Mouse (Mus musculus): Measurements from ENCODE around the gene Aox1.
"Not testable (repeated sequence)": the region's sequence is repeated elsewhere in the genome, so short reads cannot be mapped to it uniquely, and the experiment has no call there.

Gene Aox1

DNA sequence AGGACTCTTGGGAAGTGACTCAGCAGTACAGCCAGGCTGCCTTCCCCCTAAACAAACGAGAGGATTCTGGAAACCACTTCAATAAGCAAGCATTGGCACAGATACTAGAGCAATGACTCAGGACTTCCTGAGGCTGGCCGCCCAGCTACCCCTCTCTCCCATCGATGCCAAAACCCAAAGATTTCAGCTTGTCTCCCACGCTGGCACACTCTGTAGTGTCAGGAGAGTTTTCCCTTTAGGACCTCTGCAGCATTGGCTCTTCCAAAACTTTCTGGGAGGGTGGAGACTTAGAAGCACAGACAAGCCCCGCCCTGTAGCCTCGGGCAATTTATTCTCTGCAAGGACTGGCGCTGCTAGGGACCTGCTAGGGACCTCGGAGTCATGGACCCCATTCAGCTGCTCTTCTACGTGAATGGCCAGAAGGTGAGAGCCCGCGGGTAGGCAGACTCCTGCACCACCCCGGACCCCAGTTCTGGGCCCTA is at the start of gene Aox1:
Gene Aox1, plus strand, starts transcription at position 296 of the 482 bp plus-strand sequence.
- Histone ChIP-seq H3K27me3 (ENCODE audit: control insufficient read depth, insufficient read depth, low read length, poor library complexity, severe bottlenecking) (no peaks in the 10 kb centered on the region), H3K36me3 (ENCODE audit: control insufficient read depth, insufficient read depth, low read length, poor library complexity, severe bottlenecking) (0 out of 2 replicates have a peak, but pooled peaks cover under 1% of the 10 kb centered on the region)
- DNase-seq (ENCODE audit: low read depth, low spot score) = no peak

DNA sequence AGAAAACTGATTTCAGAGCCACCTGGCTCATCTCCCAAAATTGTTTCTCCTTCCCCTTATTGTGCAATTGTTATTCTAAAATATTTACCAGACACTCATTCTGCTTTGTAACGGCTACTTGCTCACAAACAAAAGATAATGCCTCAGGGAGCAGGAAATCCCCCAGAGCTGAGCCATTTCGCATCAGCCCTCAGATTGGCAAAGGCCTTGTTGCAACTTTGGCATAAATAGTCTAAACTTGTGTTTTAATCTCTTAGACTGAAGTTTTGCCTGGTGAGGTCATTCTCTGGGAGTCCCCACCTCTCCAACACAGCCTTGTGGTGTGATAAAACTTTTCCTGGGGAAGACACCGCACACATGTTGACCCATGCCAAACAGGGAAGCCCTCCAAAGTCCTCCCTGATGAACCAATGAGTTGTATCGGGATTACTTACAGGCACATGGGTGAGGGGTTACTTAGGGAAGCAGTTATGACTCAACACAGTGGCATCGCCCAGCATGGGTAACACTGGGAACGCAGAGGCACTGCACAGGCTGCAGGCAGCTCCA is 40.6 kb upstream of the Aox1 start:
- no peak for DNase-seq (ENCODE audit: low read depth, low spot score)
- no peaks in the 10 kb centered on the region for H3K27me3 ChIP-seq (ENCODE audit: control insufficient read depth, insufficient read depth, low read length, poor library complexity, severe bottlenecking)
- H3K36me3 ChIP-seq (ENCODE audit: control insufficient read depth, insufficient read depth, low read length, poor library complexity, severe bottlenecking) = no peaks in the 10 kb centered on the region

DNA sequence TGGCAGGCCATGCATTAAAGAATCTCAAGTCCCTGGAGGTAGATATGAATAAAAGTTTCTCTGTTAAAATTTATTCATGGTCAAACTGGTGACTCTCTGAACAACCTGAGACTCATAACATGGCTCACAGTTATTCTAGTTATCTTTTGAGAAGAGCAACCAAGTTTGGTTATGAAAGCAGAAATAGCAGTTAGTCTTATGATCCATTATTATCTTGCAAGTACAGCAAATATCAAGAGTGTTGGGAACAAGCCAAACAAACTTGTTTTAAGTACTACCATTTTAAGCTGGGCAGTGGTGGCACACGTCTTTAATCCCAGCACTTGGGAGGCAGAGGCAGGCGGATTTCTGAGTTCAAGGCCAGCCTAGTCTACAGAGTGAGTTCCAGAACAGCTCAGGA is 38.5 kb upstream of the Aox1 start:
- Histone ChIP-seq H3K36me3 (ENCODE audit: control insufficient read depth, insufficient read depth, low read length, poor library complexity, severe bottlenecking) (no peaks in the 10 kb centered on the region), H3K27me3 (ENCODE audit: control insufficient read depth, insufficient read depth, low read length, poor library complexity, severe bottlenecking) (no peaks in the 10 kb centered on the region)
- DNase-seq (ENCODE audit: low read depth, low spot score) = no peak

DNA sequence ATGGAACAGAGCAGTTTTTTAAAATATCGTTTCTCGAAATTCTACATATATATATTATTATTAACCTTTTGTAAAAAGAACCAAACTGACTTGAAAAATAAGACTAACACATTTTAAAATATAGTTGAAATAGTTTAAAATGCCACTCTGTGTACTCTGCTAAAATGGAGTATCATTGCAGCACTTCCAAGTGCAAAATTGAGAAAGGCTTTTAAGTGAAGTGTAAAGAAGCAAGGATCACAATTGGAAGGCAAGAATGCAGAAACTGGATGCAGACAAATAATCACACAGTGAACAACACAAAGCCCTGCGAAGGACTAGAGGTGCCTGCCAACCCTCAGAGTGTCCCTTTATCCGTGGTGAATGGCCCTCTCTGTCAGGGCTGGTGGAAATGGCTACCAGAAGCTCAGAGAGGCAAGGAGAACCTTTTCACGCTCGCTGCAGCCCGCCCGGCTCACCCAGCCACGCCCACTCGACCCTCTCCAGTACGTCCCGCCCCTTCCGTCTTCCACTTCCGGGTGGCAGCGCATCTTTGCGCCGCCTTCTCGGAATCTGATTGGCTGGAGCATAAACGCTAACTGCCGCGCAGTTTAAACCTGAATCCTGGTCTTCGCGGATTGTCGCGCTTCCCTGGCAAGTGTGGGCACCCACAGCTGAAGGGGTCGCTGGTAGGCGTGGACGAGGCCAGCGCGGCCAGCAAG is 34.1 kb upstream of the Aox1 start, which contains the start of gene Sgo2a:
Gene Sgo2a, plus strand, starts transcription at position 540 of the 701 bp plus-strand sequence.
- H3K27me3 ChIP-seq (ENCODE audit: control insufficient read depth, insufficient read depth, low read length, poor library complexity, severe bottlenecking) = no peaks in the 10 kb centered on the region
- no peaks in the 10 kb centered on the region for H3K36me3 ChIP-seq (ENCODE audit: control insufficient read depth, insufficient read depth, low read length, poor library complexity, severe bottlenecking)
- DNase-seq (ENCODE audit: low read depth, low spot score) = peak; percentile 96

DNA sequence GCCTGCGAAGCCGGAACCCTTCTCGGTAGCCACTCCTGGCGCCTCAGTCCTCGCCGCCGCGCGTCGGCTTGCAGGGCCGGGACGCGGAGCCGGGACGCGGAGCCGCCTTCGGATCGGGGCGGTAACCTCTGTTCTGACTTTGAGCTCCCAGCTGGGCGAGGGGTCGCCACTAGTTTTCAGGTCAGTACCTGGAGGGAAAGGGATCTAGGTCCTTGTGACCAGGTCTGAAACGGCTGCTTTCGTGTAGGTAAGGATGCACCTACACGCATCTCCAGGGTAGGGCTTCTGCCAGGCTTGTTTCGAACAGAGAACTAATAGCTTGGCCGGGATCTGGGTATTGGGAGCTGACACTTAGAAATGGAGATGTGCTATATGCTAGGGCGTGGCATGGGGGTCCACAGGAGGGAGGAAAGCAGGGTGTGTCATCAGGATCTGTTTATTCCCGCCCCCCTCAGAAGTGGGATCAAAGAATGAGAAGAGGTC is 33.6 kb upstream of the Aox1 start:
- Histone ChIP-seq H3K27me3 (ENCODE audit: control insufficient read depth, insufficient read depth, low read length, poor library complexity, severe bottlenecking) (no peaks in the 10 kb centered on the region), H3K36me3 (ENCODE audit: control insufficient read depth, insufficient read depth, low read length, poor library complexity, severe bottlenecking) (no peaks in the 10 kb centered on the region)
- no peak for DNase-seq (ENCODE audit: low read depth, low spot score)

DNA sequence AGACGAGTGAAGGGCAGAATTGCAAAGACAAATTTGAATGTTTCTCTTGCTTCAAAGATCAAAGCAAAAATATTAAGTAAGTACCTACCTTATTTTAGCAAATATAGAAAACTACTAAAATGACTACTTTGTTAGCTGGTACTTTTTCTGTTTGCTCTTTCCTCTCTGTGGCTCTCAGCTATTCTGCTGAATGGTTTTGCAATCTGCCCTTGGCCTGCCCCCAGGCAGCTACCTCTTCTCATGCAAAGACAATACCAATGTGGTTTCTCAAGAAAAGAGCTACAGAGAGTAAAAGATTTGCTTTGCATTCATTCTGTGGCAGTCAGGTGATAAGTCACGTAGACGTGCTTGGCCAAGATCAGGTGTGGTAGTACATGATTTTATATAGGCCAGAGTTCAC is 31.6 kb upstream of the Aox1 start:
- Histone ChIP-seq H3K27me3 (ENCODE audit: control insufficient read depth, insufficient read depth, low read length, poor library complexity, severe bottlenecking) (no peaks in the 10 kb centered on the region), H3K36me3 (ENCODE audit: control insufficient read depth, insufficient read depth, low read length, poor library complexity, severe bottlenecking) (no peaks in the 10 kb centered on the region)
- DNase-seq (ENCODE audit: low read depth, low spot score) = no peak

DNA sequence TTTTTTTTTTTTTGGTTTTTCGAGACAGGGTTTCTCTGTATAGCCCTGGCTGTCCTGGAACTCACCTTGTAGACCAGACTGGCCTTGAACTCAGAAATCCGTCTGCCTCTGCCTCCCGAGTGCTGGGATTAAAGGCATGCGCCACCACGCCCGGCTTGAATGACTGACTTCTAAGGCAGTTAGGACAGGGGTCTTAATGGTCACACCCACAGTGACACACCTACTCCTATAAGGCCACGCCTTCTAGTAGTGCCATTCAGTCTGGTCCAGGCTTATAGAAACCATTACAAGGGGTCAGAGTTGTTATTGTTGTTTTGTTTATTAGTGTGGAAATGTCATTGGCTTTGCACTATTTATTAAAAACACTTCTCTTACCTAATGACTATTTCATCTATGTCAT is 23.3 kb upstream of the Aox1 start:
- DNase-seq (ENCODE audit: low read depth, low spot score); H3K36me3 ChIP-seq (ENCODE audit: control insufficient read depth, insufficient read depth, low read length, poor library complexity, severe bottlenecking); H3K27me3 ChIP-seq (ENCODE audit: control insufficient read depth, insufficient read depth, low read length, poor library complexity, severe bottlenecking): not testable (repeated sequence)

DNA sequence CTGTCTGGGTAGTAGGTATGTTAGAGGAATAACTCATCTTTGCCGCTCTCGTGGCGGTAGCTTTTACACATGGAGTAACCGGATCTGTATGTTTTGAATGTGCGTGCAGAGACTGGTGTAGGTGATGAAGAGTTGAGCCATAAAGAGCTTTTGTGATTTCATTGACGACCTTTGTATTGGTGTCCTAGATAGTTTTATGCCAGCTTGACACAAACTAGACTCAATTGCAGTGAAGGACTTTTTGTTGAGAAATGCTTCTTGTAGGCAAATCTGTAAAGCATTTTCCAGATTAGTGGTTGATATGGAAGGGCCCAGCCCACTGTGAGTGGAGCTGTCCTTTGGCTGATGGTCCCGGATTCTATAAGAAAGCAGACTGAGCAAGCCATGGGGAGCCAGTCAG is 10.9 kb upstream of the Aox1 start, which contains the start of gene Kctd18:
Gene Kctd18, minus strand, starts transcription at position 101 of the 400 bp plus-strand sequence.
- Histone ChIP-seq H3K27me3 (ENCODE audit: control insufficient read depth, insufficient read depth, low read length, poor library complexity, severe bottlenecking) (no peaks in the 10 kb centered on the region), H3K36me3 (ENCODE audit: control insufficient read depth, insufficient read depth, low read length, poor library complexity, severe bottlenecking) (no peaks in the 10 kb centered on the region)
- no peak for DNase-seq (ENCODE audit: low read depth, low spot score)

DNA sequence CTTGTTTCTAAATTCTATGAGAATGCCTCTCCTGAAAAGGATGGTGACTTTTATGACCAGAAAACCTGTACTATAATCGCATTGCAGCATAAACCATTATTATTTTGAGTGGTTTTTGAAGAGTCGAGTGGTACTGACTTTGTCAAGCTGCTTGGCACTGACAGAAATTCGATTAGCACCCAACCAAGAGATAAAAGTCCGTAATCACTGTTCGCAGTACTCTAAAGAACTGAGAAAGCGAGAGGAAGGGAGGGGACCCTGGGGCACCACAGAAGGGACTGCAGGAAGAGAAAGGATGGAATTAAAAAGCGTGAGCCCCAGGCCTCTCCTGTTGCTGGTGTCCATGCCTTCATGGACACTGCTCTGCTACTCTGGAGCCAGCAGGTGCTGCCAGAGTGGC is 2.0 kb upstream of the Aox1 start:
- Histone ChIP-seq H3K36me3 (ENCODE audit: control insufficient read depth, insufficient read depth, low read length, poor library complexity, severe bottlenecking) (0 out of 2 replicates have a peak, but pooled peaks cover 2% of the 10 kb centered on the region), H3K27me3 (ENCODE audit: control insufficient read depth, insufficient read depth, low read length, poor library complexity, severe bottlenecking) (no peaks in the 10 kb centered on the region)
- no peak for DNase-seq (ENCODE audit: low read depth, low spot score)

DNA sequence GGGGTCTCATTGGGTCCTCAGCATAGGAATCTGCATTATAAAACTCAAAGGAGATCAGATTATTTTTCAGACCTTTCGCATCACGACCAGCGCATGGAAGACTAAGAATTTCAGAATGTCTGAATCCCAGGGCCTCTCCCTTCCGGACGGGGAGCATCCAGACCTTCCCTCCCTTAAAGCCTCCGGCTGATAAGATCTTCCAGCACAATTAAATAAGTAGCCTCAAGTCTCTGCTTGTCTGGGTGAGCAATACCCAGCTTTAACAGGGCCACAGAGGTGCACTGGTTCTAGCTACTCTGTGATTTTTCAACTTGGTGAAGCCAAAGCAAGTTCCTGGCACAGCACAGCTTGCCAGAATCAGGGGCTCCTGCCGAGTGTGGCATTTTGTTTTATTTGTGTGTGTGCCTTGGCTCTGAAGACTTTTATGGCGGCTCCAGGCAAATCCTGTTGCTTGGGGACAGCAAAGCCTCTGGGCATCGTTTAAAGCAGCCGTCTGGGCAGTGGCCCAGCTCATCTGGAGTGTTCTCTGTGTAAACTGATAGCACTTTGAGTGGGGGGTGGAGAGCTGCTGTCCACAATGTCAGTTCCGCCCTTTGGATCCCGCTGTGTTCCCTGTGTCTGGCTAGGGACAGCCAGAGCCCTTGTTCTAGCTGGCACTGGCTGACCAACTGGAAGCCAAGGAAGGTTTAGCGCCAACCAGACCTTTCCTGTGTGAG is 583 bp downstream of the Aox1 start:
- DNase-seq (ENCODE audit: low read depth, low spot score) = no peak
- H3K36me3 ChIP-seq (ENCODE audit: control insufficient read depth, insufficient read depth, low read length, poor library complexity, severe bottlenecking) = no peaks in the 10 kb centered on the region
- H3K27me3 ChIP-seq (ENCODE audit: control insufficient read depth, insufficient read depth, low read length, poor library complexity, severe bottlenecking) = no peaks in the 10 kb centered on the region

DNA sequence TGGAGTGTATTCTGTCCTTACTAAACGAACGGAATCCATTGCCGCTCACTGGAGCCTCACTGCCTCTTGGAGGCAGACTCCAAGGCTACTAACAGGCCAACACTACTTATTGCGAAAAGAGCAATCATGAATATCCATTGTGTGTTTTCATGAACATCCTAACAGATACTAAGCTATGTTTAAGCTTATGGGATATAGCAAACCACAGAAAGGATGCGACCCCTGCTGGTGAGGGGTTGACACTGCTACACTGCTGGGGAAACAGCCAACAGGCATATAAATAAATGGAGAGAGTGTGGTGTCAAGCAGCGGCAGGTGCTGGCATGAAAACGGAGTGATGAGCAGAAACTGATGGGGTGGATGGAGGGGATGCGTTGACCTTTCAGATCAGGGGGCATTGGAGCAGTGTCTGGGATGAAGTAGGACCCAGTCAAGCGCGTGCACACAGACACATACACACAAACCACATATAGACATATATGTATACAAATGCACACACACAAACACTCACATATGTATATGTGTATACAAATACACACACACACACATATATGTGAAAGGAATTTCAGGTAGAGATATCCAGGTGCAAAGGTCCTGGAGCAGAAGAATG is 1.5 kb downstream of the Aox1 start:
- peak; percentile 72 for DNase-seq (ENCODE audit: low read depth, low spot score)
- Histone ChIP-seq H3K36me3 (ENCODE audit: control insufficient read depth, insufficient read depth, low read length, poor library complexity, severe bottlenecking) (no peaks in the 10 kb centered on the region), H3K27me3 (ENCODE audit: control insufficient read depth, insufficient read depth, low read length, poor library complexity, severe bottlenecking) (no peaks in the 10 kb centered on the region)

DNA sequence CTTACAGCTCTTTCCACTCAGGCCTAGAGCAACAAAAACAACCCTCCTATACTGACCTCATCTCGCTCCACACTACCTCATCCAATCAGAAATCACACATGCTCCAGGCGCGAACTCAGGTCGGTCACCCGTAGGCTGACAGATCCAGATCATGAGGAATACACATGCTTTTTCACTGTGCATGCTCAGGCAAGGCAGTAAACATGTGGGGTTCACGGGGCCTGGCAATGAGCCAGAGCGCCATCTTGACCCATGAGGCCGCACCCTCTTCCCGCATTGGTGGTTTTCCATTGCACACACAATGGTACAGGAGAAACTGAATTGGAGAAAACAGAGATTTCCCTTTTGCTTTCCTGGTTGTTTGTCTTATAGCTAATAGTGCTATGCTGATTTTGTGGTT is 7.6 kb downstream of the Aox1 start:
- not testable (repeated sequence) for H3K27me3 ChIP-seq (ENCODE audit: control insufficient read depth, insufficient read depth, low read length, poor library complexity, severe bottlenecking); H3K36me3 ChIP-seq (ENCODE audit: control insufficient read depth, insufficient read depth, low read length, poor library complexity, severe bottlenecking); DNase-seq (ENCODE audit: low read depth, low spot score)

DNA sequence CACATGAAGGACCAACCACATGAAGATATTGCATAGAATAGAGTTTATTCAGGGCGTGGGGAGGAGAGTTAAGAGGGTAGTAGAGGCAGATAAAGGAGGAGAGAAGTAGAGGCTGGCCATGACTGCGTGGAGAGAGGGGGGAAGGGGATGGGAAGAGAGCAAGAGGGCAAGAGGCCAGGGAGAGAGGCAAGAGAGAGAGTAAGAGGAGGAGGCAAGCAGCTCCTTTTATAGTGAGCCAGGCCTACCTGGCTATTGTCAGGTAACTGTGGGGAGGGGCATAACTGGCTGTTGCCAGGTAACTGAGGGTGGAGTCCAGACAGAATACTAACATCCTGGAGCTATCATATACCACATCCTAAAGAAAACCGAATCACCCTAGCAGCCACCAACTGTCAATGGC is 15.3 kb downstream of the Aox1 start:
- Histone ChIP-seq H3K36me3 (ENCODE audit: control insufficient read depth, insufficient read depth, low read length, poor library complexity, severe bottlenecking) (no peaks in the 10 kb centered on the region), H3K27me3 (ENCODE audit: control insufficient read depth, insufficient read depth, low read length, poor library complexity, severe bottlenecking) (no peaks in the 10 kb centered on the region)
- DNase-seq (ENCODE audit: low read depth, low spot score) = no peak

DNA sequence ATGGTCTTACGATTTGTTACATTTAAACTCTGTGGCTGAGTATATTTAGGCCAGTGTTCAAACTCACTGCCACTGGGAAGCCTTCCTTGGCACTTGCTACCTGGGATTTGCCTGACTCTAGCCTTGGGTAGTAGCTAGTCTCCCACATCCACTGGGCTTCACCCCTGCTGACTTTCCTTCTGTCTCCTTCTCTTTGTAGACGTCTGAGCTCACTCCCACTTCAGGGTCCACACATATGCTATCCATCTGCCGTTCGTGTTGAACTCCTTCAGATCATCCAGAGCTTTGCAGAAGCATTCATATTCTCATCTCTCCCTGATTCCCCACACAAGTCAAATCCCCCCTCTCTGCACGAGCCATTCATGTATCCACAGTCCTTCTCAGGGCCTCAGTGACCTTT is 15.8 kb downstream of the Aox1 start:
- no peak for DNase-seq (ENCODE audit: low read depth, low spot score)
- Histone ChIP-seq H3K27me3 (ENCODE audit: control insufficient read depth, insufficient read depth, low read length, poor library complexity, severe bottlenecking) (no peaks in the 10 kb centered on the region), H3K36me3 (ENCODE audit: control insufficient read depth, insufficient read depth, low read length, poor library complexity, severe bottlenecking) (no peaks in the 10 kb centered on the region)

Data from splenic B cell, adult 2 months (primary cell).